Mouse (Mus musculus): ENCODE data around the gene Dip2b. TPM values are rescaled to one million over a fixed set of nuclear protein-coding genes. Genes with fewer than 3 reads are reported as not detected.

Dip2b gene
- polyA plus RNA-seq, 1 experiment = 21.4 TPM

DNA sequence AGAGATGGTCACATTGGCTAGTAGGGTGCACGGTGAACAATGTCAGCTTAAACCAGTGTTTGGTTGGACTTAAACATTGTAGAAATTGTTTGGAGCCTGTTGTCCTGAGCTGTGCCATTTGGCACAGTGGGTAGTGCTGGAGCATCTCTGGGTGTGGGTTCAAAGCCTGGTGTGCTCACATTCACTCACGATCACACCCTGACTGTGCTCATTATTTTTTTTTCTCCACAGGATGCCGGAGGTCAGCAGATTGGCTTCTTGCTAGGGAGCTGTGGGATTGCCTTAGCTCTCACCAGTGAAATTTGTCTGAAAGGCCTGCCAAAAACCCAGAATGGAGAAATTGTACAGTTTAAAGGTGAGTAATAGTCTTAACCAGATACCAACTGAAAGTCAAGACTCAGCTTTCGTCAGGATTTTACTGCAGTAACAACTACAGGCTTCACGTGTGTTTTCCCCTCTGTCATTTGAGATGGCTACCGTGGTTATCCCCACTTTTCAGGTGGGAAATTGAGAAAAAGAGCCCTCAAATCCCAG lies 123.3 kb downstream of the Dip2b start:
- no peak for TF ChIP-seq CTCF (IDR thresholded peaks at IDR 0.05; ENCODE audit: low read depth, low read length)
- no peaks in the 10 kb centered on the region for H3K36me3 ChIP-seq (ENCODE audit: control insufficient read depth, insufficient read depth, low read length, poor library complexity, severe bottlenecking)
- H3K4me3 ChIP-seq (ENCODE audit: low read depth, low read length) = no peak overlapping the region

GRCm38 (mm10) chr15:100163381-100164051 lies 125.1 kb downstream of the Dip2b start:
- no peak for TF ChIP-seq POLR2A (IDR thresholded peaks at IDR 0.05; ENCODE audit: insufficient read depth, low read length)
- TF ChIP-seq EP300 (IDR thresholded peaks at IDR 0.05; ENCODE audit: insufficient read depth, low read depth, low read length) = no peak
- TF ChIP-seq CTCF (IDR thresholded peaks at IDR 0.05; ENCODE audit: low read depth, low read length) = no peak
- Histone ChIP-seq H3K27me3 (ENCODE audit: control insufficient read depth, insufficient read depth, low read length, poor library complexity, severe bottlenecking) (no peaks in the 10 kb centered on the region), H3K9ac (ENCODE audit: low read depth, poor library complexity, severe bottlenecking) (no peak overlapping the region), H3K4me3 (ENCODE audit: low read depth, low read length) (no peak overlapping the region), H3K4me1 (ENCODE audit: control insufficient read depth, insufficient read depth, low read length) (no peaks in the 10 kb centered on the region), H3K9me3 (replicated peaks; ENCODE audit: control insufficient read depth, insufficient read depth, low read length, poor library complexity, severe bottlenecking) (no peaks in the 10 kb centered on the region), H3K27ac (ENCODE audit: insufficient read depth, low read length) (no peak overlapping the region), H3K36me3 (ENCODE audit: control insufficient read depth, insufficient read depth, low read length, poor library complexity, severe bottlenecking) (no peaks in the 10 kb centered on the region)

More for the DNA sequence above, 123.3 kb downstream of the Dip2b start:
- H3K27me3 ChIP-seq (ENCODE audit: control insufficient read depth, insufficient read depth, low read length, poor library complexity, severe bottlenecking) = no peaks in the 10 kb centered on the region
- H3K9me3 ChIP-seq (replicated peaks; ENCODE audit: control insufficient read depth, insufficient read depth, low read length, poor library complexity, severe bottlenecking) = no peaks in the 10 kb centered on the region
- H3K27ac ChIP-seq (ENCODE audit: insufficient read depth, low read length) = no peak overlapping the region
- H3K4me1 ChIP-seq (ENCODE audit: control insufficient read depth, insufficient read depth, low read length) = no peaks in the 10 kb centered on the region
- H3K9ac ChIP-seq (ENCODE audit: low read depth, poor library complexity, severe bottlenecking) = no peak overlapping the region

DNA sequence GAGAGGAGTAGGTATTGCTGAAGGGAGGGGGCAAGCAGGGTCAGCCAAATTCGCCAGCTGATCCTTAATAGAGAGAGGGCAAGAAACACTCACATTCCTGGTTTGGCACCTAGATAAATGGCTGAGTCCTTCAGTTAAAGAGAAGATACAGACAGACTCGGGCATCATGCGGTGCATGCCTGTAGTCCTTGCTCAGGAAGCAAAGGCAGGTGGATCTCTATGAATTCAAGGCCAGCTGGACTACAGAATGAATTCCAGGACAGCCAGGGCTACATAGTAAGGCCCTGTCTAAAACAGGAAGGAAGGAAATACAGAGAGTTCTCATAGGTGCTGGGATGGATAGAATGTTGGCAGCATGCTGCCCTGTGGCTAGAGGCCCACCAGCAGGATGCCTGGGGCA lies 128.0 kb downstream of the Dip2b start:
- Histone ChIP-seq H3K4me1 (ENCODE audit: control insufficient read depth, insufficient read depth, low read length) (no peaks in the 10 kb centered on the region), H3K27ac (ENCODE audit: insufficient read depth, low read length) (no peak overlapping the region), H3K4me3 (ENCODE audit: low read depth, low read length) (no peak overlapping the region), H3K9ac (ENCODE audit: low read depth, poor library complexity, severe bottlenecking) (no peak overlapping the region), H3K9me3 (replicated peaks; ENCODE audit: control insufficient read depth, insufficient read depth, low read length, poor library complexity, severe bottlenecking) (no peaks in the 10 kb centered on the region), H3K27me3 (ENCODE audit: control insufficient read depth, insufficient read depth, low read length, poor library complexity, severe bottlenecking) (no peaks in the 10 kb centered on the region), H3K36me3 (ENCODE audit: control insufficient read depth, insufficient read depth, low read length, poor library complexity, severe bottlenecking) (no peaks in the 10 kb centered on the region)
- TF ChIP-seq EP300 (IDR thresholded peaks at IDR 0.05; ENCODE audit: insufficient read depth, low read depth, low read length) (no peak), CTCF (IDR thresholded peaks at IDR 0.05; ENCODE audit: low read depth, low read length) (no peak)

GRCm38 (mm10) chr15:100167791-100168190 lies 129.3 kb downstream of the Dip2b start:
- no peak overlapping the region for H3K4me3 ChIP-seq (ENCODE audit: low read depth, low read length)
- H3K27me3 ChIP-seq (ENCODE audit: control insufficient read depth, insufficient read depth, low read length, poor library complexity, severe bottlenecking) = no peaks in the 10 kb centered on the region
- no peaks in the 10 kb centered on the region for H3K9me3 ChIP-seq (replicated peaks; ENCODE audit: control insufficient read depth, insufficient read depth, low read length, poor library complexity, severe bottlenecking)
- TF ChIP-seq EP300 (IDR thresholded peaks at IDR 0.05; ENCODE audit: insufficient read depth, low read depth, low read length) (no peak), CTCF (IDR thresholded peaks at IDR 0.05; ENCODE audit: low read depth, low read length) (no peak), POLR2A (IDR thresholded peaks at IDR 0.05; ENCODE audit: insufficient read depth, low read length) (no peak)
- H3K27ac ChIP-seq (ENCODE audit: insufficient read depth, low read length) = no peak overlapping the region
- H3K4me1 ChIP-seq (ENCODE audit: control insufficient read depth, insufficient read depth, low read length) = no peaks in the 10 kb centered on the region
- H3K36me3 ChIP-seq (ENCODE audit: control insufficient read depth, insufficient read depth, low read length, poor library complexity, severe bottlenecking) = no peaks in the 10 kb centered on the region
- H3K9ac ChIP-seq (ENCODE audit: low read depth, poor library complexity, severe bottlenecking) = no peak overlapping the region

DNA sequence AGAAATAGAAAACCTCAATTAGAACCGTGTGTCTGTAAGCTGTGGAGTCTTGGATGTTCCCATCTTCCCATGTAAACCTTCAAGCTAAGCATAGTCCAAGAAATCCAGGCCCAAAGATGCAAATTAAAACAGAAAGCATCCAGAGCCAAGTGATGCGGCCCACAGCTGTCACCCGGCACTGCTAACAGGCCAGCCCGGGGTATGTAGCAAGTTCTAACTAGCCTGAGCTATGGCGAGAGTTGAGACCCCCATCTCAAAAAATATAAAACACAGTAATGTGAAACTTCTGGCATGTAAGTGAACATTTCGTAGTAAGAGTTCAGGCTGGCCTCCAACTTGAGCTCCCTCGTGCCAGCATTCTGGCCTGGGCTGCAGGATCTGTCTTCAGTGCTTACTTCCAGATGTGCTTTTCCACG lies 129.7 kb downstream of the Dip2b start:
- Histone ChIP-seq H3K9ac (ENCODE audit: low read depth, poor library complexity, severe bottlenecking) (no peak overlapping the region), H3K4me1 (ENCODE audit: control insufficient read depth, insufficient read depth, low read length) (no peaks in the 10 kb centered on the region), H3K4me3 (ENCODE audit: low read depth, low read length) (no peak overlapping the region), H3K27me3 (ENCODE audit: control insufficient read depth, insufficient read depth, low read length, poor library complexity, severe bottlenecking) (no peaks in the 10 kb centered on the region), H3K9me3 (replicated peaks; ENCODE audit: control insufficient read depth, insufficient read depth, low read length, poor library complexity, severe bottlenecking) (no peaks in the 10 kb centered on the region), H3K36me3 (ENCODE audit: control insufficient read depth, insufficient read depth, low read length, poor library complexity, severe bottlenecking) (no peaks in the 10 kb centered on the region), H3K27ac (ENCODE audit: insufficient read depth, low read length) (no peak overlapping the region)
- TF ChIP-seq CTCF (IDR thresholded peaks at IDR 0.05; ENCODE audit: low read depth, low read length) (no peak), POLR2A (IDR thresholded peaks at IDR 0.05; ENCODE audit: insufficient read depth, low read length) (no peak), EP300 (IDR thresholded peaks at IDR 0.05; ENCODE audit: insufficient read depth, low read depth, low read length) (no peak)

GRCm38 (mm10) chr15:100175176-100175575 lies 136.7 kb downstream of the Dip2b start:
- H3K4me3 ChIP-seq (ENCODE audit: low read depth, low read length) = no peak overlapping the region
- TF ChIP-seq EP300 (IDR thresholded peaks at IDR 0.05; ENCODE audit: insufficient read depth, low read depth, low read length) (no peak), POLR2A (IDR thresholded peaks at IDR 0.05; ENCODE audit: insufficient read depth, low read length) (no peak), CTCF (IDR thresholded peaks at IDR 0.05; ENCODE audit: low read depth, low read length) (no peak)
- H3K9ac ChIP-seq (ENCODE audit: low read depth, poor library complexity, severe bottlenecking) = no peak overlapping the region
- H3K27me3 ChIP-seq (ENCODE audit: control insufficient read depth, insufficient read depth, low read length, poor library complexity, severe bottlenecking) = no peaks in the 10 kb centered on the region
- H3K4me1 ChIP-seq (ENCODE audit: control insufficient read depth, insufficient read depth, low read length) = no peaks in the 10 kb centered on the region
- H3K36me3 ChIP-seq (ENCODE audit: control insufficient read depth, insufficient read depth, low read length, poor library complexity, severe bottlenecking) = no peaks in the 10 kb centered on the region
- H3K27ac ChIP-seq (ENCODE audit: insufficient read depth, low read length) = no peak overlapping the region
- no peaks in the 10 kb centered on the region for H3K9me3 ChIP-seq (replicated peaks; ENCODE audit: control insufficient read depth, insufficient read depth, low read length, poor library complexity, severe bottlenecking)

Data from ES-Bruce4 (cell line).